Mouse (Mus musculus) heart, adult 2 months (tissue): ENCODE measurements at regions not wholly inside any gene's neighbourhood (a gene's known extent, or its start where the extent isn't known, plus 50 kb on each side); places are given as distances from the start of the nearest gene placed in this dataset.
A peak's percentile ranks its signal among the peaks of the same experiment; 100 is the strongest.

Source experiments
- DNase-seq, 2 experiments: peaks; one replicate each; pipeline ENCODE4 v3.0.0; 2021
- H3K27ac ChIP-seq: fragments of 200-600 bp; 2 replicates; pipeline ENCODE4 v1.8.1; 2022
- H3K27me3 ChIP-seq: fragments of 200-500 bp; 2 replicates; pipeline ENCODE4 v1.6.1; 2012; ENCODE audit warnings: mild to moderate bottlenecking, low read length, inconsistent platforms, mixed read lengths; ENCODE audit not compliant: control insufficient read depth, insufficient read depth
- H3K36me3 ChIP-seq: fragments of 200-500 bp; 2 replicates; pipeline ENCODE4 v1.6.1; 2012; ENCODE audit warnings: low read length, inconsistent platforms; ENCODE audit not compliant: control insufficient read depth, insufficient read depth
- H3K4me1 ChIP-seq: fragments of 200-500 bp; 2 replicates; pipeline ENCODE4 v1.6.1; 2011; ENCODE audit warnings: low read length; ENCODE audit not compliant: control insufficient read depth, insufficient read depth
- H3K4me3 ChIP-seq: fragments of 200-600 bp; 2 replicates; pipeline ENCODE4 v1.8.1; 2022
- H3K79me2 ChIP-seq: fragments of 200-500 bp; replicated peaks from 2 replicates; pipeline ENCODE4 v1.6.1; 2012; ENCODE audit warnings: mild to moderate bottlenecking, inconsistent platforms, low read length, moderate library complexity, mixed read lengths; ENCODE audit not compliant: control insufficient read depth, insufficient read depth
- H3K9ac ChIP-seq: fragments of 200-500 bp; 2 replicates; pipeline ENCODE4 v1.6.1; 2012; ENCODE audit warnings: low read depth, mild to moderate bottlenecking, control low read depth, inconsistent platforms, low read length, mixed read lengths
- CTCF ChIP-seq: fragments of 200-600 bp; IDR thresholded peaks from 2 replicates; pipeline ENCODE4 v1.8.1; 2022; ENCODE audit warnings: antibody characterized with exemption, mild to moderate bottlenecking, moderate library complexity
- EP300 ChIP-seq: fragments of 200-500 bp; IDR thresholded peaks from 2 replicates; pipeline ENCODE4 v1.6.1; 2011; ENCODE audit warnings: low read depth, low read length, control low read depth; ENCODE audit not compliant: insufficient read depth
- POLR2A ChIP-seq: fragments of 200-500 bp; IDR thresholded peaks from 2 replicates; pipeline ENCODE4 v1.6.1; 2011; ENCODE audit warnings: mild to moderate bottlenecking, low read depth, low read length, control low read depth; ENCODE audit not compliant: insufficient read depth
- WGBS: fragments of 180-500 bp; shearing (Covaris S2); methylation state at CpG from one replicate; pipeline ENCODE4 v1.1.7; 2018; 5-methylcytosine and 5-hydroxymethylcytosine counted together
- intact Hi-C: fragments of 180-260 bp; cut with DNase I; formaldehyde crosslinking; loops from one replicate; pipeline ENCODE4 v1.15.1; 2025

DNA sequence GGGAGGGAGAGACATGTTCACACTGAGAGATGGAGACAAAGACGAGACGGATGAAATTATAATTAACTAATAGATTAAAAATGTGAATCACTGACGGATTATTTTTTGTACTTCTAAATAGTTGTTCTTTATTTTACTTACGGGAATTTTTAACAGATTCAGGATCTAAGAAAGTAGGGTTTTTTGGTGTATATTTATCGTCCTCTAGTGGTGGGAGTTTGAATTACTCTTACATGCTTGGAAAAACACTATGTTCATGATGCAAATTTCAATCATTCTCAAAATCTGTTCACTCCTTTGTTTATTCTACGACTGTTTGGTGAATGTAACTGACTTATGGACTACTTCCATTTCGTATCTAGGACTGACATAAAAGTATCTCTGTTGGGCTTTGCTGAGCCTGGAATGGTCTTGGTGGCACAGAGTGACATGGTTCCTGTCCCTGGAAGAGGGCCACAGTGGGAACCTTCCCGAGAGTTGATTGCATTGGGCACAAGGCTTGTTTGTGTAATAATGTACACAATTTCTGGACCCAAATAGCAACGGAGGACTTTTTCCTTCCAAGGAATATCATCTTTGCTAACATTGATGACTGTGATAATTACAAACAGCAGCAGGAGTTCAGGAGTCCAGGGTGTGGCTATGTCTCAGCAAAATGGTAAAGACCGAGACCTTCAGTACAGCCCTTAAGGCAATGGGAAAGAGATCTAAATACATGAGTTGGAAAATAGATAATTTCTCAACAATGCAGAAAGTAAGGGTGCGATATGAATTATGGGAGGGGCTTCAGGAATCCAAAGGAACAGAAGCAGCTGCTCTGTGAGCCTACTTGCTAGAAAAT lies 139.3 kb upstream of the Dcn start:
- 32% methylated on average over 11 of the region's 11 CpGs for WGBS
- Histone ChIP-seq H3K27ac (no peak overlapping the region), H3K4me3 (no peak overlapping the region), H3K9ac (no peak overlapping the region), H3K36me3 (no peaks in the 10 kb centered on the region), H3K4me1 (no peaks in the 10 kb centered on the region; the same call in 1 of the 2 replicates), H3K27me3 (no peaks in the 10 kb centered on the region), H3K79me2 (no peaks in the 10 kb centered on the region)
- intact Hi-C loops: loop anchor here (2.0 kb wide), 2 partner anchors 1127 to 1207 kb away; no protein-coding TSS in a partner anchor
- TF ChIP-seq EP300 (no peak), CTCF (peak; percentile 98), POLR2A (no peak)
- DNase-seq: no peak

DNA sequence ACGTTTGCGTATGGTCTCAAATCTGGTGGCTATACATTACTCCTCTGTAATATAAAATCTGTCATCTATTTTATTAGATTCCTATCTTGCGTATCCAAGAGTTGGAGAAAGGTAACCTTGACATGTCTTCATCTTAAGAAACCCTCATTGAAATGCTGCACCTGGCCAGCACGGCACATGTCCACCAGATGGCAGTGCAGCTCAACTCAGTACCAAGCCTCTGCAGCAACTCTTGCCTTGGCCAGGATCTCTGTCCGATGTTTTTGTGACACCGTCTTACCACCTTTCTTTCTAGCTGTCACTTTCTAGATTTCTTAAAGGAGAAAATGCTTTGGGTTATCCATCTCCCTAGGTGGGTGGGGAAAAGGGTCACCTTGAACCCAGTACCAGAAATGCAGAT lies 134.1 kb upstream of the Dcn start:
- Histone ChIP-seq H3K79me2 (no peaks in the 10 kb centered on the region), H3K4me1 (no peaks in the 10 kb centered on the region), H3K36me3 (no peaks in the 10 kb centered on the region), H3K27me3 (no peaks in the 10 kb centered on the region), H3K4me3 (no peak overlapping the region), H3K27ac (no peak overlapping the region), H3K9ac (no peak overlapping the region)
- DNase-seq: peak; percentile 69 to 79
- TF ChIP-seq CTCF (peak; percentile 96), POLR2A (no peak), EP300 (peak; percentile 68; the same call in 1 of the 2 replicates)
- intact Hi-C loops: loop anchor here (1.0 to 5.0 kb wide), 2 partner anchors 327 to 344 kb away; no protein-coding TSS in a partner anchor
- 24% methylated on average over 6 of the region's 6 CpGs for WGBS

DNA sequence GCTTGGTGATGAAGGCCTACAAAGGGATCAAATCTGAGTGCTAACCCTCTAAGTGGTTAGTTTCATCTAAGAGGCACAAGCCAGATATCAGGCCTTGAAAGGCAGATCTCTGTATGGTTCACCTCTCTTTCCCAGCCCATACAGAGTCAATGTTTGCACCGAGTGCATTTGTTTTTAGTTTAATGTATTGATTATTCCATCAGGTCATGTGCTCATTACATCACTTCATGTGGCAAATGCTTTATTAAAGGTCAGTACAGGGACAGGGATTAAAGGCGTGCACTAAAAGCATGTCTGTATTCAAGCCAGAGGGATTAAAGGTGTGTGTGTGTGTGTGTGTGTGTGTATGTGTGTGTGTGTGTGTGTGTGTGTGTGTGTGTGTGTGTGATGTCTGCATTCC lies 132.5 kb upstream of the Dcn start:
- H3K9ac ChIP-seq: no peak overlapping the region
- no peak for DNase-seq
- H3K27me3 ChIP-seq: no peaks in the 10 kb centered on the region
- intact Hi-C loops: loop anchor here (5.0 kb wide), 1 partner anchor 325 kb away; no protein-coding TSS in a partner anchor
- no peaks in the 10 kb centered on the region for H3K36me3 ChIP-seq
- H3K27ac ChIP-seq: no peak overlapping the region
- H3K4me1 ChIP-seq: no peaks in the 10 kb centered on the region
- 90% methylated on average over 2 of the region's 2 CpGs for WGBS
- TF ChIP-seq CTCF (no peak), EP300 (no peak), POLR2A (no peak)
- no peak overlapping the region for H3K4me3 ChIP-seq
- no peaks in the 10 kb centered on the region for H3K79me2 ChIP-seq

DNA sequence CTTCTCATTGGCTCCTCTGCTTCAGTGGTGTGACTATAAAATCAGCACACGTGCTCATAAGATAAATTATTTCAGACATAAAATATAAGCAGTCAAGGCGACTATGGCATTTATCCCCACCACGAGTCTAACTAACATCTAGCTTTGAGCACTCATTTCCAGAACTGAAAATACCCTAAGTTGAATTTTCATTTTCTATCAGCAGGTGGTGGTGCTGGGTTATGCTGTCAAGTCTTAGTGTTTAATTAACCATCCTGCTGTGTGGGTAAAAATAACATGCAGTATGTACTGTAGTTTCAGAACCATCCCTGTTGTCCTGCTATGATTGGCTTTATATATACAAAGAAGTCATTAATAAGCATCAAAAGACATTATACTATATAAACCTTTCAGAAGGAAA lies 110.8 kb upstream of the Dcn start:
- TF ChIP-seq EP300 (no peak), CTCF (peak; percentile 46), POLR2A (no peak)
- WGBS: 78% methylated on average over 3 of the region's 3 CpGs
- intact Hi-C loops: no loop called here
- Histone ChIP-seq H3K27ac (no peak overlapping the region), H3K9ac (no peak overlapping the region), H3K36me3 (no peaks in the 10 kb centered on the region), H3K4me1 (no peaks in the 10 kb centered on the region), H3K4me3 (no peak overlapping the region), H3K27me3 (no peaks in the 10 kb centered on the region), H3K79me2 (no peaks in the 10 kb centered on the region)
- no peak for DNase-seq

DNA sequence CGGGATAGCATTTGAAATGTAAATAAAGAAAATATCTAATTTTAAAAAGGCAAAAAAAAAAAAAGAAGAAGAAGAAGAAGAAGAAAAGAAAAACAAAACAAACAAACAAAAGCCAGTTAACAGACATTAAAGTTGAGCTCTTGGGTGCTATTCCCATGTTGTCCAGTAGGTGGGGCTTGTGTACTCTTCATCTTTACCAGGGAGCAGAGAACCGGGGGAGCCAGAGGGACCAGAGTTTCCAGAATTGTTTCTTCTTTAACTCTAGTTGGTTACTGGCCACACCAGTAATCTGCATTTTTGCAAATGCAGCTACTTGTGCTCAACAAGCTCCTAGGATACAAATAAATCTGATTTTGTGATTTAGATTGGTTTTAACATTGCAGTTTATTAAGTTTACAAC lies 103.6 kb upstream of the Dcn start:
- DNase-seq: peak; percentile 36 to 41
- no peaks in the 10 kb centered on the region for H3K79me2 ChIP-seq
- H3K4me3 ChIP-seq: no peak overlapping the region
- no peak for TF ChIP-seq POLR2A
- peak; percentile 88 for TF ChIP-seq CTCF
- peak; percentile 65; the same call in 1 of the 2 replicates for TF ChIP-seq EP300
- H3K36me3 ChIP-seq: no peaks in the 10 kb centered on the region
- no peak overlapping the region; the same call in 1 of the 2 replicates for H3K27ac ChIP-seq
- WGBS: 0% methylated on average over 2 of the region's 2 CpGs
- intact Hi-C loops: loop anchor here (2.0 to 5.0 kb wide), 2 partner anchors 191 to 295 kb away; partner anchors contain the start of gene Lum
- no peak overlapping the region for H3K9ac ChIP-seq
- H3K4me1 ChIP-seq: no peaks in the 10 kb centered on the region
- no peaks in the 10 kb centered on the region for H3K27me3 ChIP-seq

DNA sequence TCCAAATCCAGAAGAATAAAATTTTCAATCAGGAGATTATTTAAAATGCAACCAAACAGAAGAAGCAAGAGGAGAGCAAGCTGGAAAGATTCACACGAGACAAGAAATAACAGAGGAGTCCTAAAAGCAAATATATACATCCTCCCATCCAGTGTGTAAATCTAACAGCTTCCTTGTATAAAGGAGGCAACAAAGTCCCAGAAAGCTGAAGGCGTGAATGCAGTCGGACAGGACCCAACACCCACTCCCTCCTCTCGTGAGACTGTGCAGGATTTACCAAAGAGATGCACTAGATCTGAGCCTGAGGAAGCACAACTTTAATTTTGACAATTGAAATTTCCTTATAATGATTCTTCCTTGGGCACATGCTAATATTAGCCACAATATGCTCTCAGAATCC lies 103.0 kb upstream of the Dcn start:
- H3K79me2 ChIP-seq: no peaks in the 10 kb centered on the region
- peak overlapping the region; percentile 20; the same call in 1 of the 2 replicates for H3K27ac ChIP-seq
- DNase-seq: no peak
- H3K4me3 ChIP-seq: no peak overlapping the region
- no peak overlapping the region for H3K9ac ChIP-seq
- intact Hi-C loops: loop anchor here (2.0 to 5.0 kb wide), 2 partner anchors 191 to 294 kb away; partner anchors contain the start of gene Lum
- no peaks in the 10 kb centered on the region for H3K27me3 ChIP-seq
- H3K4me1 ChIP-seq: no peaks in the 10 kb centered on the region
- TF ChIP-seq CTCF (no peak), POLR2A (no peak), EP300 (no peak)
- WGBS: 57% methylated on average over 4 of the region's 4 CpGs
- no peaks in the 10 kb centered on the region for H3K36me3 ChIP-seq
